Mouse (Mus musculus) thymus, postnatal 14 days (tissue): ENCODE data around the gene Gm904.
"Not testable (repeated sequence)": the region's sequence is repeated elsewhere in the genome, so short reads cannot be mapped to it uniquely, and the experiment has no call there.

ENCODE experiments used
- DNase-seq: peaks from one replicate; pipeline ENCODE4 v3.0.0; 2021

Gm904 gene

DNA sequence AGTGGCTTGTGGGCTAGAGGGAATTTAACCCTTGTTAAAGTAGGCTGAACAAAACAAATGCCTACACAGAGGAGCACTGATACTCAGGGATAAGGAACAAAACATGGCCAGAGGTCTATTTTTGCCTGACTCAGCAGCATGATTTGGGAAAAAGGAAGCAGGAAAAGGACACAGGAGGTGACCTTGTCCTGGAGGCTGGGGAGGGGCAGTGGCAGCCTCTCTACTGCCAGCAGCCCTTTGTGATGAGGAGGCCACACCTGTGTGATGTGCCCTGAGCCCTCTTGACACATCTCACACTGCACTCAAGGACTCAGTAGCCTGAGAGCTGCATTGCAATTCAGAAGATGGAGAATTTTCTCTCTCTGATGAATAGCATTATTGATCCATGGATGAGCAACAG lies at the start of gene Gm904:
TSS of gene Gm904 (plus strand) at position 301 of the 400 bp plus-strand sequence.
- DNase-seq = not testable (repeated sequence)

- DNase-seq = not testable (repeated sequence)
Observed at GRCm38 (mm10) chr13:50648771-50649170, 5.7 kb downstream of the Gm904 start.
